Mouse (Mus musculus) urinary bladder, postnatal 25 days (tissue): Measurements from ENCODE around the gene Trim9.

Experiments used
- DNase-seq: peaks from one replicate; pipeline ENCODE4 v3.0.0; 2022; ENCODE audit warnings: low spot score

The Trim9 gene

DNA sequence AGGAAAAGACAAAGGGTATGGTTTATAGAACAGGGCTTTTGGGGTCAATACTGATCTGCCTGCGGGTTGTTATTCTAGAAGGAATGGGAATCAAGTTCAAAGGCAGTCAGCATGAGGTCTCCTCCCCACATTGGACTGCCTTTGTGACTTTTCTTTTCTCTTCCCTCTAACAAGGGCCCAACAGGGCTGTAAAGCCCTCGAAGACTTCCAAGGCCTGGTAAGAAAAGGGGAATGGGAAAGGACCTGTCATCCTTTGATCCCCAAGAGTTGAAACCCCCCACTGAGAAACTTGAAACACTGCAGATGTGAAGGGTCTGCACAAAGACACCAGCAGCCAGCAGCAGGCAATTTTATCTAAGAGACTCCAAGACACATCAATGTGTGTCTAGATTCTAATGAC is 21.0 kb downstream of the Trim9 start:
- no peak for DNase-seq

DNA sequence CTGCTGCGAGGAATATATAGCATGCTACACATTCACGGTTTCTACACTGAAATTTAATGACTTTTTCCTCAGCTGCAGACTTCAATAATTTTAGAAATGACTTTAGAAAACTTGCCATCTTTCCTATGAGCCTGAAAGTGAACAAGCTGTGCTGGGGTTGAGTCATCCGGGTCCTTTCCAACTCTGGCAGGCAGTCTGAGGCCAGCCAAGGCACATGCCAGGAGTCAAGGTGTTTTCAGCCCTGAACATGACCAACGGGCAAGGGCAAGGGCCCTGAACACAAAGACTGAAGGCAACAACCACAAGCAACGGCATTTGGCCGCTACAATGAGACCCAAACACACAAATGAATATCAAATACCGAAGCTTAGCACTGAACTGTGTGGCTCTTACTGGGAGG is 21.6 kb downstream of the Trim9 start:
- DNase-seq = no peak

DNA sequence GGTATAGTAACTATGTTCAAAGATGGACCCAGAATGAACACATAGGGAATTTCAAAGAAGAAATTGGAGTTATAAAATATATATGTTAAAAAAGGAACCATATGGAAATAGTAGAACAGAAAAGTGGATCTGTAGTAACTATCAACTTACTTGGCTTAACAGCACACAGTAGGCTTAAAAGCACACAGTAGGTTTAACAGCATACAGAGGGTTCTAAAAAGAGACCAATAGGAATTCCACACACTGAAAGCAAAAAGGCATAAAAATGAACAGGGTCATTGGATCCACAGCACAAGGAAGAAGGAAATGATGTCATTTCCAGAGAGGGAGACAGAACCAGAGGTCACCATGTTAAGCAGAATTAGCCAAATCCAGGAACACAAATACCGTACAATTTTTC is 24.6 kb downstream of the Trim9 start:
- DNase-seq = no peak

DNA sequence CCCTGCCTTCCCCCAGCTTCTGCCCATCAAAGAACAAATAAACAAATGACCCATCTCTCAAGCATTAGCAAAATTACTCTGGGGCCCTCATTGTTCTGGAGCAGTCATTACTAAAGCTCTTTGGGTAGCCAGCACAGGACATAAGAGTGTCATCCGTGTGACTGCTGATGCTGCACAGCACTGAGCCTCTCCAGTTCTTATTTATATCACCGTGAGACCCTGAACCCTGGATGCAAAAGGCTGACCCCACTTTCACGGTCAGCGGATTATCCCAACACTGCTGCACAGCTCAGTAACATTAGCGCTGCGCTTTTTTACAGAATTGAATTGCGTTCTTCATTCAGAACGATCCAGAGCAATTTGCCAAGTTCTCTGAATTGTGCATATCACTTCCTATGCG is 31.3 kb downstream of the Trim9 start:
- DNase-seq = no peak

DNA sequence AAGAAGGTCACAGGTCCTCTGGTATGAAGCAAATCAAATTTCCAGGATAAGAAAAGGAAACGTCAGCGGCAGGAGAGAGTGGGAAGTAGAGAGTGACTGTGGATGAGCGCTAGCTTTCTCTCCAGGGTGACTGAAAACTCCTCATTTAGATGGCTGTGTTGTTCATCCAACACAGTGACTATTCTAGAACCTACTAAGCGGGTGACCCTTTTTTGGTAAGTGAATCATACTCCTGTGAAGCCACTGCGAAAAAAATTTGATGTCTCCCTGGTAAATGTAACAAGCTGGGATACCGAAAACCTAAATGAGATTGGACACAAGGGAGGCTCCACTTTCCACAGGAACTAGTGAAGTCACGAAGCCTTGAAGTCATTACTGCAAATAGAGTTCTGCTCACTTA is 39.5 kb downstream of the Trim9 start:
- no peak for DNase-seq

DNA sequence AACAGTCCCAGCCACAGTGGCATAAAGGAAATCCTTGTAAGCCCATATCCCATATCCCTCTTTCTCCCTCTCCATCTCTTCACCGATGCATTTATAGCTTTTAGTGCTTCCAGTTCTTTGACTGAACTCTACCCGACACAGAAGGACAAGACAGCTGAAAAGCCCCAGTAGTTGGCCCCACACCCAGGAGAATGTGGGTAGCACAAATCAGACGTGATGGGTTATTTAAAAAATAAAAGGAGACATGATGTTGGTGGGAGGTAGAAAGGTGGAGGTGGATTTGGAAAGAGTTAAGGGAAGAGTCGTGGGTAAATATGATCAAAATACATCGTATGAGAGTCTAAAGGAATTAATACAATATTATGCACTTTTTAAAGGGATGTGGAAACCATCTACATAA is 40.4 kb downstream of the Trim9 start:
- no peak for DNase-seq

DNA sequence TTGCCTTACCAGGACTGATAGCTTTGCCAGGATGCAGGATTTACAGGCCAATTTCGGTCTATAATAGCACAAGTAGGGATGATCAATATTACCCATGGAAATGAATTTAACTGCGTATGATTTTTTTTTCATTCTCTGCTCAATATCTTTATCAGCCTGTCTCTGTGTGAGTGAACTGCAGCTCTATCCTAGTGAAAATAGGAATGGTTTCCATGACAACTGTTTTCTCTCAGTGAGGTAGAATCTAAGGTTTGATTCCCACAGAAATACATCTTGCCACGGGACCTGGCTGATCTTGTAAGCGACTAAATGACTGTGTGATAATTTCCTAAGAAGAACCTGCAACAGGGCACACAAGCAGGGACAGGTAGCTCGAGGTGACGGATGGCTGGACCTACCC is 43.4 kb downstream of the Trim9 start:
- no peak for DNase-seq

DNA sequence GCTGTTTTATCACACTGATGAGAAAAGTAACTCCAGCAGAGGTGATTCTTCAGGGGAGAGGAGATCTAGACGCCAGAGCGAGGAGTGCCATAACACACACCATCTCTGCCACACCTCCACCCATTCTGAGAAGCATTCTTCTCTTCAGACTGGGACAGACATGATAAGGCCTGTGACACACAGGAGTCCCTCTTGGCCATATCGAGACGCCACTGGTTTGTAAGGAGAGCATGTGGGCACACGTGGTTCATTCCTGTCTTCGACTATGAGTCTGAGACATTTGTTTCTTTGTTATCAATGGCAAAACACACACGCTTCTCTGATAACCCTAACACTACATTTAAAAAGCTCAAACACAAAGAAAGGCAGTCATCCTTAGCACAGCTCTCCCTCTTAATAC is 43.9 kb downstream of the Trim9 start:
- no peak for DNase-seq

DNA sequence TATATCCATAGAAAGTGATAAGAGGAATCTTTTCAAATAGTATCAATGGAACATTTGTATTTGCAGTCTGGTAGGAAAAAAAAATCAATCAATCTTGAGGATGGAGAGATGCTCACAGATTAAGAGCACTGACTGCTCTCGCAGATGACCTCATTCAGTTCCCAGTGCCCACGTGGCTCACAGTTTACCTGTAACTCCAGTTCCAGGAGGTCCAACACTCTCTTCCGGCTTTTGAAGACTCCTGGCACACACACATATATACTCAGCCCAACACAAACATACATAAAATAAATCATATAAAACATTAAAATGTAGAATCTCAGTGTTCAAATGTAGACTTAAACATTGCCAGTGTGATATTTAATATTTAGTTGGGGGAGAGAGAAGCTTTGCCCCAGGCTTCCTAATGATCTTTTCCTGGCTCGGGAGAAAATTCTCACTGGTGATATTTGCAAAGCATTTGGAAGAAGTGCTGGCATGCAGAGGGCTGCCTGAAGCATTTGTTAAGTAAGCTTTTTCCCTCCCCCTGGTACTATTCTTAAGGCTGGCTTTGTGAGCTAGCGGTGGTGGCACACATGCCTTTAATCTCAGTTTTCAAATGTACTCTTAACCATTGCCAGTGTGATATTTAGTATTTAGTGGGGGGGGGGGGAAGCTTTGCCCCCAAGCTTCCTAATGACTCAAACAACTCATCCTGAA is 45.2 kb downstream of the Trim9 start:
- DNase-seq = no peak

DNA sequence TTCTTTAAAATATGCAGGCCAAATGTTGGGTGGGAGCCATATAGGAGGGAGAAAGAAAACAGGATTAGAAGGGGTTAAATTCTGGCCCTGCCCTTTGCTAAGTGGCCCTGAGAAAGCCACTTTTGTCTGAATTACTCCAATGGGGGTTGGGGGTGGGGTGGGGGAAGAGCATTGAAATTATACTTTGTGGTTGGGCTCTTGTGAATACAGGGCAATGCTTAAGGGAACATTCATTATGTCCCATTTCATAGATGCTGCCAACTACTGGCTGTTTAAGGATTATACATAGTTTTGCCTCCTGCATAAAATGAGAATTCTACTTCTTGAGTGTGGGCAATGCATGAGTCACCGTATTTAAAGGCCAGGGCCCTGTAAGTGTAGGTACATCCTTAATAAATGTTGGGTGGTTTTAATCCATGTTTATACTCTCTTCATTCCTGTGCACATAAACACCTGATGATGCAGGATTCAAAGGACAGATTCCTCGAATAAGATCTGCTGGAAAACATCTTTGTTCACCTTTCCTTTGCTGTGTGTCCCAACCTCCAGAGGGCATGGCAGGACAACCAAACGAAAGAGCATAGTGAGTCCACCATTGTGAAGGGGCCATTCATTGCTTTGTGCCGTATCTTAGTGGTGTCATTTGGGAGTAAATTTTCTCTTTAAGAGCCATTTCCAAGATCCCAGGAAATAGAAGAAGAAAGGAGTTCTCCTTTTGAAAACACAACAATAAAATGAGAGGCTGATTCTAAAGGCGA is 53.3 kb downstream of the Trim9 start:
- DNase-seq = no peak

DNA sequence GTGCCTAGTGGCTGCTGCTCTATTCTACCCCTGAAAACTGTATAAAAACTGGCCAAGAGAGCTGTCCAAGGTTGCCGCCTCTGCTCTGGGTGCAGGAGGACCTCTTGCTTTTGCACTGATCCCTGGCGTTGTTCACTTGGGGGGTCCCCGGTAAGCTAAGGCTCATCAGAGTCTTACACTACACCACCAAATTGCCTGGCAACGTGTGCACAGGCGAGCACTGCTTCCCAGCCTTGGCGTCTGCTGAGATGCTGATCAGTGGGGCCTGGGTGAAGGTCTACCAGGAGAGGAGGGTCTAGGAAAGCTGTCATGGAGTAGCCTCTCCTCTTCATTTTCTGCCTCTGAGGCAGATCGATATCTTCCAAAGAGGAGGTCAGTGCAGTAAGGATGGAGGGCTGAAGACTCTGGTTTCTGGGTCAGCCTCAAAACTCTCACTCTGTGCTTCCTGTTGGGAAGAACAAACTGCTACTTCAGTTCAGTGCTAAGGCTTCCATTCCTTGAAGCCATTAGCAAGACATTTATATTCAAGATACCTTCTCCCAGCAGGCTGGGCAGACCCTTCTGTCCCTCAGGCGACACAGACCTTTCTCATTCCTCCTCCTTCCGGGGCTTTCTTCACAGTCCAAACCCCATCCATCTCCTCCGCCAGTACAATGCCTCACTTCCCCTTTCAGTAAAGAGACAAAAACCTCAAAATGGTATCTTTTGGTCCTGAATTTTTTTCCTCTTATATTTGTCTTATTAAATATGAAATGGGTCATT is 54.1 kb downstream of the Trim9 start:
- DNase-seq = no peak

DNA sequence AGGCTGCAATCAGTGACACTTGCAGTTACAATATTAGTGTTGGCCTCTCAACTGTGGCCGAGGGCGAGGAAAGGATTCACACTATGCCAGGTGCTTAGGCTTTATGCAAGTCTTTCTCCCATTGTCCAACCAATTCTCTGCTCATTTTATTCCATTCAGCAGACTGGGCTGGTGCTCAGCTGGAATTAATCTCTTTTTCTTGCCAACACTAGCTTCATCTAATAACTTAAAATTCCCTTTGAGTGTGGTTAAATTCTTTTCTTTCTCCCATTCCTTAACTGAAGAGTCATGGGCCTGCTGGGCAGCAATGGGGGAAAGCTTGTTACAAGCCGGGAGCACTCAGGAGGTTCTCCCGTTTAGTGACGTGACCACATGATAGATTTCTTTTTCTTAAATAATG is 61.9 kb downstream of the Trim9 start:
- no peak for DNase-seq

DNA sequence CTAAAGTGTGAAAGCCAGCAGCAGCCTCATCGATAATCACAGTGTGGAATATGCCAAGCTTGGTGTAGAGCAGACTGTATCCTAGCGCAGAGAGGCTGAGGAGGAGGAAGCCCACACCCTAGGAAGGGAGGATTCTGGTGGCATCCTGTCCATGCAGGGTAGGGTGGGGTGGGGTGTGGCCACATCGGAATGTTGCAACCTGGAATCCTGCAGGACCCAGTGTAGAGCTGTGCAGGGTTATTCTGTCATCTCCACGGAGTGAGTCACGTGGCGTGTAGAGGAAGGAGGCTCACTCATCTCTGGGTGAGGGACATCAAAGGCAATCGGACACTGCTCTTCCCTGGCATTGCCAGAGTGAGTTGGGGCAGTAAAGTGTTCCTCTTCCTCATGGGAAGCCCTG is 62.4 kb downstream of the Trim9 start:
- no peak for DNase-seq

DNA sequence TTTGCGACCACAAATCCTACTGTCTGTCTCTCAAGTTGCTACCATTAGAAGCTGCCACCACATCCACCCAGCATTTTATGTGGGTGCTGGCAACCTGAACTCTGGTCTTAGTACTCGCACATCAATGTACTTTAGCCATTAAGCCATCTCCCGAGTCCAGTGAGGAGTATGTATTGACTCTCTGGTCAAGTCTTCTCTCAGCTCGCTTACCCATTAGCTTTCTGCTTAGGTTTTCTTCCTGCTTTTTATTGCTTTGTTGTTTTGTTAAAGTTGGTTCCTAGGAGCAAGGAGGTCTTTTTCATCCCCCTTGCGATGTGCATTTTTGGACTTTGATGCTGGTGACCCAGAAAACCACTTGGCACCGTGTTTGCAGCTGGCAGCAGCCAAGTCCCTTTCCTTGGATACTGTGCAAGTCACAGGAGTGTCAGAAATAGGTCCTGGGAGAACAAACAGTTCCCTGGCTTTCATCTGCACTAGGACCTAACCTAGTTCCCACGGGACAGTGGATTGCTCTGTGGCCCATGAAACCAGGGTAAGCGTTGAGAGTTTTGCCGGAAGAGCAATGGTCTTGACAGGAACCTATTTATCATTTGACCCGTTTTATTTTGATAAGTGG is 64.2 kb downstream of the Trim9 start:
- no peak for DNase-seq

DNA sequence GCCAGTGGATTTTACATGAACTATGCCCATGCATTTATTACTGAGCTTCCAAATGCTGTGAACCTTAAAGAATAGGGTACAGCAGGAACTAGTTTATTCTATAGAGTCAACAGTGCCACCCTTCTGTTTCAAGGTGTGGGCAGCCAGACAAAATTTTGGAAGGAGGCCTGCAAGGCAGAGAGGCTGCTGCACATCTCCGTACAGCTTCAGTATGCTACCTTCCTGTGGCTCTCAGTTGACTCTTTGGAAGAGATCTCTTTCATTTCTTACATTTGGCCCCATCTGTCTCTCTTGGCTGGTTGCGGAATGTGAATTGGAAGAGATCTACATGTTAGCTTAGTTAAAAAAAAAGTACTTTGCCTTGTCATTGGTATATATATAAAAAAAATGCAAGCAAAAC is 66.5 kb downstream of the Trim9 start:
- no peak for DNase-seq

DNA sequence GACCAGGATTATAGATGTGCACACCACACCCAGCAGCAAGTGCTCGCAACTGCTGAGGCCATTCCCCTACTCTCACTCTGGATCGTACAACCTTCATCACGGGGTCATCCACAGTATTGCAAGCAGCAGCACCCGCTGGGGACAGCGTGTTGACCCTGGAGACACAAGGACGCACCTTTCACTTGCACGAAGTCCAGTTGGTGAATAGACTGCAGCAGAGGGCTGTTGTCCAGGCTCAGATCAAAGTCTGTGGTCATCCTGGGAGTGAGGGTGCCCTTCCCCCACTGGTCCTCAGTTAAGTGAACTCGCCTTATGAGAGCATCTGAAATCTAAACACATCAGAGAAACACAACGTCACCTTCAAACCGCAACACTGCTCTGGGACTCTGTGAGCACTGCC is 67.0 kb downstream of the Trim9 start:
- no peak for DNase-seq

DNA sequence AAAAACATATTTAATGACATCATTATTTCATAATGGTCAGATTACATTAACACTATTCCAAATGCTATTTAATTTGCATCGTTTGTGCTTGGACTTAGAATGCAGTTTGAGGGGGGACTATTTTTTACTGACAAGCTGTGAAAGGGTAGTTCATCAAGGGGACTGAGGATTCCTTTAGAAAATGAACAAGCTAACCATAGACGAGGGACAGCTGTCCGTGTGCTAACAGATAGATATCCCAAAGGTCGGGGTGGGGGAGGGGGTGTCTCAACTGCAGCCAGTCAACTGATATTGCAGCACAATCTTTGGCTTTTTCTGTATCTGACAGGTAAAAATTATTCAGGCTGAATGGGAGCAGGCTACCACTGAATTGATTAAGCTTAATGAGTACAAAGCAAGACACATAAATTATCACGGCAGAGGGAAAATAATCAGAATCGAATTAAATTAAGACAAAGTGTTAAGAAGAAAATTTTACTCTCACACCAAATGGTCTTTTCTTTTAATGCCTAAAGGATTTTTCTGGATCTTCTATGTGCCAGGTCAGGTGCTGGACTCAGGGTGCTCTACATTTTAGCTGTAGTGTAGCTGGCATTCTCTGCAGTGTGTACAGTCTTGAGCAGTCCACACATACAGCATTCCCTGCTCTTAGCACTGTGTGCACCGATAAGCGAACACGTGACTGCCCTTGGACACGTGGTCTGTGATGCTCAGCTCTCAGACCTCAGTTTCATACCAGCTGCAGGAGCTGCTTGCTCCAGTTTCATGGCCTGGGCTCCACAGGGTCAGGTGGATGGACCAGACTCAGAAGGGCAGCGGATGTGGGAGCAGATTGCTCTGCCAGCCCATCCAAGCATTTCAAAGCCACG is 70.1 kb downstream of the Trim9 start:
- no peak for DNase-seq

DNA sequence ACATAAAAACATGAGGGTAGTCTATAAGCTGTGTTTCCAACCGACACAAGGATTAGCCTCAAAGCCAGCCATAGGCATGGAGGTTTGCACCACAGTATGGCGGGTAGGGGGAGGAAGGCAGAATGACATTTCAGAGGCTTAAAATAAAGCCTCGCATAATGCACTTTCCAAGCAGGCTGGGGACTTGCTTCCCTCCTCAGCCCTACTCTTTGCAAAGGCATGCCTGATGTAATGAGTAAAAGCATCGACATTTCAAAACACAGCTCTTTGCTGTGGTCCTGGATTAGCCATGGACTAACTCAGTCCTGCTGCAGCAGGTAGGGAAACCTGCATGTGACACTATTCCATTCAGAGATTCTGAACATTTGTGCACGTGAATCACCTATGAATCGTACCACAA is 77.7 kb downstream of the Trim9 start:
- no peak for DNase-seq

DNA sequence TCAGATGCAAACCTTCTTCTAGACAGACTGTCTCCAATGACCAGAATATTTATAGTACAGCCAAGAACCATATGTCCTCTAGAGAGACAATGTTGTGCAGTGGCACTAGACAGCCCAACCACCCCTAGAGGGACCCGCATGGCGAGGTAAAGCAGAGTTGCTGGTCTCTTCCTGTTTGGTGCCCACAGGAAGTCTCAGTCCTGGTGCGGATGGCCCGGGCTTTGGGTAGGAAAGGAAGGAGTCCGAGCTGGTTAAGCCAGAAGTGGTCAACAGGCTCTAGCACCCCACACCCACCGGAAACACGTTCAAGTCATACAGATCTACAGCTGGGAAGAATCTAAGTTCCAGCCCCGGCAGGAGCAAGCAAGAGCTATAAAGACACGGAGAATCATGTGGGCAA is 80.1 kb downstream of the Trim9 start:
- no peak for DNase-seq

DNA sequence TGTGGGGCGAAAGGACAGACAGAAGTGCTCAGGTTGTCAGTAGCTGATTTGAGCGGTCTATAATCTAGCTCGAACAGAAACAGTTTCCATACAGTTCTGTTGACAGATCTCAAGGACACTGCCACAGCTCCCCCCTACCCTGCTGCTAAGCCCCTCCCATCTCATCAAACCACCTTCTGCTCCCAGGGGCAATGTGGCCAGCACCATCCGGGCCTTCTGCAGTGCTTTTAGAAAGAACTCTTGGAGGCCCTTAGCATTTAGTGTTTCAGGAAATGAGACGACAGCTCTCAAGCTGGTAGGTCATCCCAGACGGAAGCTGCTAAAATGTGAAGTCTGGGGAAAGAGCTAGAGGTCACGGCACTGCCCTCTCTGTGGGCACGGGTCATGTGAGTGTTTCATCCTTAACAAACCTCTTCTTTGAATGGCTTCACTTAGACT is 80.9 kb downstream of the Trim9 start:
- DNase-seq = no peak

DNA sequence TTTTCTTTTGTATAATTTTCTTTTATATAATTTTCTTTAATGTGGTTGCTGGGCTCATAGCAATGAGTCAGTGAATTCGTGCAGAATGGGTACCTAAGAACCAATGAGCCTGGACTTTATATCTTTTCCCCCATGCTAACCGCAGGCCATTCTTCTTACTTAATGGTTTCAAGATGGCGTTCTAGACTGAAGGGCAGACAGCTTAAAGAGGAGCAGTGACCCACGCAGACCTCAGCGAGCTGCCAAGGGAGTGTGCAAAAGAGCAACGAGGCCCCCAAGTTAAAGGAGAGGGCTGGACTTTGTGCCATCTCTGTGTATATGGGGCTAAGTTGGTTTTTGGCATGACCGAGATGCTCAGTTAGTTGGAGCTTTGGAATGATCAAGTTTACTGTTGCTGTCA is 83.7 kb downstream of the Trim9 start:
- no peak for DNase-seq
